Mouse (Mus musculus) ES-CJ7 (cell line): Measurements from ENCODE around the gene Gcn1l1.
"Not testable (repeated sequence)": the region's sequence is repeated elsewhere in the genome, so short reads cannot be mapped to it uniquely, and the experiment has no call there.

Source experiments
- DNase-seq: peaks from one replicate; pipeline ENCODE4 v3.0.0; 2011; ENCODE audit warnings: low read depth, low spot score

The Gcn1l1 gene

DNA sequence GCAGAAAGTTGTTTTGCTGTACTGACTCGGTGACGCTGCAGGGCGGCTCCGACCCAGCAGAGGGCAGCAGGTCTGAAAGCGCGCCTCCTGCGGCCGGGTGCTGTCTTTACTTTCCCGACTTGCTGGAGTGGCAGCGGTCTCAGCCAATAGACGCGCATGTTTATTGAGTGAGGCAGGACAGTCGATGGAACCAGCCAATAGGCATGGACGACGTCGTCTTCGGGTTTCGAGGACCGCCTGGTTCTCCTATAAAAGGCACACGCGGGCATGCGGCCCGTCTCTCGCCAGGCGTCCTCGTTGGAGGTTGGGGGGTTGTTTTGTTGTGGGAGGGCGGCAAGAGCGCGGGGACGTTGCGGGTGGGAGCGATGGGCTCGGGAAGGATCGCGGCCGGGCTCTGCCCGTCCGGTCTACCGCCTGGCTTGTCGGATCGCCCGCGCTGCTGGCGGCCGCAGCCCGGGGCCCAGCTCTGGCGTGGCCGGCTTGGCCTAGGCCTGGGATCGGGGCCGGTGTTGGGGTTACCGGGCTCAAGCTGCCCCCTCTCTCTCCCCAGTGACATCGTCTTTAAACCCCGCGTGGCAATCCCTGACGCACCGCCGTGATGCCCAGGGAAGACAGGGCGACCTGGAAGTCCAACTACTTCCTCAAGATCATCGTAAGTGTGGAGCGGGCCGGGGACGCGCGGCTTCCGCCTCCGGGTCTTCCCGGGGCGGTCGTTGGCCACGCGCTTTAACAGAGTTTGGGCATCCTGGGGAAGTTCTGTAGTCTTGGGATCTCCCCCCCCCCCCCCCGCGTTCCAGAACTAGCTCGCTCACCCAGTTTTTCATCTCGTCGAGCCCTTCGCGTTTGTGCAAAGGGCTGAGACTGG lies 5.6 kb upstream of the Gcn1l1 start, which contains the start of gene Rplp0:
TSS of gene Rplp0 (plus strand) at position 231 of the 865 bp plus-strand sequence.
- peak; percentile 99 for DNase-seq

DNA sequence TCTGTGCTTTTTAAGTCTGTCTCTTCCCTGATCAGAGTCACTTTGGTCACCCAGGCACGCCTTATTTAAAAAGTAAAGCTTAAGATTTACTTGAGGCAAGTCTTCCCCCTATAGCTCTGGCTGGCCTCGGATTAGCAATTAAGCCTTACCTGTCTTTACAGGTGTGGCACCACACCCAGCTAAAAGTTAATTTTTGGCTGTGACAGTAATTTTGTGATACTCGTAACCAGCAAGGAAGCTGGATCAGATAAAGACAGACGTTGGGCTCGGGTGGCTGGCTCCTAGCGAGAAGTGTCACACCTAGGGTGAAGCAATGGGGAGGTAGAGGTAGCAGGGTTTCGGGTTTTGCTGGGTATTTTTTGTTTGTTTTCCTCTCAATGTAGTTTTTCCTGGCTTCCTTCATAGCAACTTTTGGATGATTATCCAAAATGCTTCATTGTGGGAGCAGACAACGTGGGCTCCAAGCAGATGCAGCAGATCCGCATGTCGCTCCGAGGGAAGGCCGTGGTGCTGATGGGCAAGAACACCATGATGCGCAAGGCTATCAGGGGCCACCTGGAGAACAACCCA lies 4.6 kb upstream of the Gcn1l1 start:
- DNase-seq, result no peak

DNA sequence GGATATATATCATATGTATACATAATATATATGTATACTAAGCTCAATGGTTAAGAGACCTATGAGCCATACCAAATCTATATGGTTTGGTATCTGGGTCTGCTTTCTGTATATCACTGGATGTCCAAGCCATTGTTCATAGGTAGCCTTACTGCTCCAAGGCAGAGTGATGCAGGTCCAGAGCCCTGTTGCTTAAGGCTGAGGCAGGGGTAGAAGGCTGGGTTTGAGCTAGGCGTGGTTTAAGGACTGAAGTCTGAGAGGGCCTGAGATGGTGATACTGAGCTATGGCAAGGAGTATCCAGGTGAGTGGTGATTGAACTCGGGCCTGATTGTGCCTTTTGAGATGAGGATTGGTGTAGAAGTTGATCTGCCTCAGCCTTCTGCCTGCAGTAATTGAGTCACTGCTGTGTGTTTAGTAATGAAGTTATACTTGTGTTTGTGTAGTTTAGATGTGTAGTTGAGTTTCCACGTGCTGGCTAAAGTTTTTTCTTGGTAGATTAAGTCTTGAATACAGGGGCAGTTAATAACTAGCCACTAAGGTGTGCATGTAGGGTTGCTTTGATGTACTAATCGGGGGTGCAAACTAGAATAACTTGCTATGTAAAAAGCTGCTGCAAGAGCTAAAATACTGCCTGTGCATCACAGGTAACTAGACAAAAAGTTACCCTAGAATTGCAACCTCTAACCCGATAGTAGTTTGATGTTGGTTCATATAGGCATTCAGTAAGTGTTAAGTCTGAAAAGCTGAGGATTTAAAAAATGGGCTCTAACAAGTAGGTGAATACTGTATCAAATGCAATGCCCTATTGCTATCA lies 1.1 kb upstream of the Gcn1l1 start:
- no peak for DNase-seq

DNA sequence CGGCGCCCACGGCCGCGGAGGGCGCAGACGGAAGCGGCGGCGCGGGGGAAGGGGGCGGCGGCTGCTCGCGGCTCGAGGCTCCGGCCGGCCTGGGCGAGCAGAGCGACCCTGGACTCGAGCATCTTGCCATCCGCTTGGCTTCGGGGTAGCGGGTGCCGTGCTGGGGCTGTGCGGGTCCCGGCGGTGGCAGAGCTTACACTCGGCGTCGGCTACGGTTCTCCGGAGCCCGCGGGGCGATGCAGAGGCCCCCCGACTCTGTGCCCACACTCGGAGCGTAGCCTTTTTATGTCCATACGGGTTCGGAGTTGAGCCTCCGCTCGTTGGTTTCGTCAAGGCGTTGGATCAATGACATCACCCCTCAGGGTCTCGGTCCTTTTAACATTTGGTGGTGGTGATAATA lies 349 bp downstream of the Gcn1l1 start:
- DNase-seq, result no peak

DNA sequence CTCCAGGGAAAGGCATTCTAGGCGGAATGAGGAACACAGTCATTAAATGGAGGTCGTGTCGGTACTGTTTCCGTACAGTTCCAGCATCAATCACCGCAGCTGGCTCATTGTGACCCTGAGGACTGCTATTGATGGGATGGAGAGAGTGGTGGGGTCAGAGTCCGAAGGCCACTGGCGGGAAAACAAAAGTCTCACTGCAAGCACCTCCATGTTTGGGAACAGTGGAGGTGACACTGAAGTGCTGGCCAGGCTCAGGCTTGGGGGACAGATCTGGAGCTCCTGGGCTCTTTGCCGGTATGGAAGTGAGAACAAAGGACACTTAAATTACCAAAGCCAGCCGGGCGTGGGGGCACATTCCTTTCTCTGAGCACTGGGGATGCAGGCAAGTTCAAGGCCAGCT lies 3.6 kb downstream of the Gcn1l1 start:
- DNase-seq, result peak; percentile 79

DNA sequence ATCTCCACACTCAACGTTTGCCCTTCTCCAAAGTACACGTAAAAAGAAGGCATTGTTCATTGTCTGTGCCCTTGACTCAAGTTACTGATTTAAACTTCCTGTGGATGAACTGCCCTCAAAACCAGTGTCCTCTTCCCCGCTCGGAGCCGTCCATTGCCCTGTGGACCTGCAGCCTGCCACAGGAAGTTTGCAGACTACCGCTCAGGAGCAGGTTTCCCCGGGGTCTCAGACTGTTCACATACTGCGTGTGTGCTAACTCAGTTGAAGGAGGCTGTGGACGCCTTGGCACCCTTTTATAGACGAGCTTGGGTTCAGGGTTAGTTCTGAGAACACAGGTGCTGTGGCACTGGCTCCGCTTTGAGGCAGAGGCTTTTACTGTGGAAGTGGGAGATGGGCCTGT lies 4.3 kb downstream of the Gcn1l1 start:
- no peak for DNase-seq

DNA sequence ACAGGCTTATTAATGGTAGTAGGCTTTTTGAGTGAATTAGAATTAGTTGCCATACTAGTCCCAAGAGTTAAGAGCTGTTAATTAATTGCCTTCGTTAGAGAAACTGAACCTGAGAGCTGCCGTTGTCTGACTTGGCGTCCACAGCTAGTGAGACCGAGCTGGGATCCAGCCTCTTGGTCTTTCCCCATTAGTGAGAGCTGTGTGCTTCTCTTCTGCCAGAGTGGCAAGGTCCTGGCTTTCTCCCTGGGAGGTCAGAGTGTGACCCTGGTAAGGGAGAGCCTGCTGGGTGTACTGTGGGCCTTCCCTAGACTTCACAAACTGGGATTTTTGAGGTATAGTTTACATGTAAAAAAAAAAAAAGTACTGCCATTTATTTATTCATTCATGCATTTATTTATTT lies 4.7 kb downstream of the Gcn1l1 start:
- DNase-seq, result no peak

DNA sequence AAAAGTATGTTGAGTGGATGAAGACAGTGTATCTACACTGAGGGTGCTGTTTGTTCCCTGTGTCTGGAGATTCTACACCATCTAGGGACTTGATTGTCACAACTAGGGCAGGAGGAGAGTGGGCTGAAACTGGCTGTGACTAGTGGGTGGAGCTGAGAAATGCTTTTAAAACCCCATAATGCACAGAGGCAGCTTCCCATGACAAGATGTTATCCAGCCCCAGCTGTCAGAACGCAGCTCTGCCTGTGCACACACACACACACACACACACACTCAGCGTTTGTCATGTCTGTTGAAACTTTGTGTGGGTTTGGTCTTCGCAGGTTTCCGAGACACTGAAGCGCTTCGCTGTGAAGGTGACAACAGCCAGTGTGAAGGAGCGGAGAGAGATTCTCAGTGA lies 6.0 kb downstream of the Gcn1l1 start:
- no peak for DNase-seq

DNA sequence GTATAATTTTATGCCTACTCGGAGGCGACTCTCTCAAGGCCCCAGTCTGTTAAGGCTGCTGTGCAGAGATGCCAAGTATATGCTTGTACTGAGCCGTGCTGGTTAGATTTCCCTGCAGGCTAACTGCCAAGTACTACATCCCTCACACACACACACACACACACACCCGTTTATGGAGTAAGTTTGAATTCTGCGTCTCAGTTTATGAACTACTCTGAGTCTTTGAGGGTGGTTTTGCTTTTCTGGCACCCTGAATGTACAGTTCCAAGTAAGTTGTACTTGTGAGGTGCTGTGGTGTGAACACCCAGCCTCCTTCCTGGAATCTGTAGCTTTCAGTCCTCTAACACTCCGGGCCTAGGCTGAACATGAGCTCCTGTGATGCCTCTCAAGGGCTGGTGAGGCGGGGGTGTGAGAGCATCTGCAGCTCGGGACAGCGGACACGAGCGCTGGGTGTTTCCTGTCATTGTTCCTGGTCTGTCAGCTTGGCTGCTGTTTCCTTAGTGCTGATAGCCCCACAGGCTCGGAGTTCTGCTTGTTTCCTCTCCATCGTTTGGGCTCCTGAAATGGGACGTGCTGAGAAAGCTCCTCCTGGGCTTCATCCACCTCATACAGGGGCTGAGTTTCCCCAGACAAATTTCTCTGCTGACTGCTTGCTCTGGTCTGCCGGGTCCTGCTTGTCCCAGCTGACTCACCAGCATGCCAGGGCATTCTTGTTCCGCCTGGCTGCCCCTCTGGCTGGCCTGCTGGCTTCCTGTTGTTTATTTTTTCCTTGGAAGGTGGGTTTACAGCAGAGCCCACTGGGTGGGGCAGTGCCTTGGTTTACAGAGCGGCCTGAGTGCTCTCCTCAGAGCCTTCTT lies 7.9 kb downstream of the Gcn1l1 start:
- no peak for DNase-seq

DNA sequence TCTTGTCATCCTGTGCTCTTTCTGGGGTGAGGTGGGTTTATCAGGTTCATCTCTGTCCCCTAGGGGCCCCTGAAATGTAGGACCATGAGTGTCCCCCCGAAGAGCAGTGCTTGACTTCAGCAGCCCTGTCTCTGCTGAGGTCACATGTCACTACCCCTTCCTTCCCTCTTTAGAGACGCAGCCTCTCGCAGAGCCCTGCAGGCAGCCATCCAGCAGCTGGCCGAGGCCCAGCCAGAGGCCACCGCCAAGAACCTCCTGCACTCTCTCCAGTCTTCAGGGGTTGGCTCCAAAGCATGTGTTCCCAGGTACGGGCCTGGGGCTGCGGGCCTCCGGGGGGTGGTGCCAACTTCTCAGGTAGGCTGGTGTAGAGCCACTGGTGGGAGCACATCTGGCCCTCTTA lies 9.9 kb downstream of the Gcn1l1 start:
- DNase-seq, result no peak

DNA sequence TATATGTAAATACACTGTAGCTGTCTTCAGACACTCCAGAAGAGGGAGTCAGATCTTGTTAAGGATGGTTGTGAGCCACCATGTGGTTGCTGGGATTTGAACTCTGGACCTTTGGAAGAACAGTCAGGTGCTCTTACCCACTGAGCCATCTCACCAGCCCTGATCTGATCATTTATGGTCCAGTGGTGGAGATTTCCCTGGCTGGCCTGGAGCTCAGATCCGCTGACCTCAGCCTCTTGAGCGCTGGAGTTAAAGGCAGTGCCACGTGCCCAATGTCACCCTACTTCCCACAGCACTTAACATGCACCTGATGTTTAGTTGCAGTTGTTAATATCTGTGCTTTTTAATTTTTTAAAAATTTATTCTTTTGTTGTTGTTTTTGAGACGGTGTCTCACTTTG lies 12.6 kb downstream of the Gcn1l1 start:
- not testable (repeated sequence) for DNase-seq

DNA sequence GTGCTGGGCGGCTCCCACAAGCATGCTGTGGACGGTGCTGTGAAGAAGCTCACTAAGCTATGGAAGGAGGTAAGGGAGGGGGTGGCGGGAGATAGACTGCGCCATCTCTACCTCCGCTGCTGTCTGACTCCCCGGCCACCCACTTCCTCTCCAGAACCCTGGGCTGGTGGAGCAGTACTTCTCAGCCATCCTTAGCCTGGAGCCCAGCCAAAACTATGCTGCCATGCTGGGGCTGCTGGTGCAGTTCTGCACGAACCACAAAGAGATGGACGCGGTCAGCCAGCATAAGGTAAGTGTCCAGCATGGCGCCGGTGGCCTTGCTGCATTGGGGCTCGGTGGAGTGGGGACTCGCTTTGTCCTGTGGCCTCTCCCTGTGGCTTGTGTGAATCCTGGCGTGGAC lies 13.9 kb downstream of the Gcn1l1 start:
- no peak for DNase-seq

DNA sequence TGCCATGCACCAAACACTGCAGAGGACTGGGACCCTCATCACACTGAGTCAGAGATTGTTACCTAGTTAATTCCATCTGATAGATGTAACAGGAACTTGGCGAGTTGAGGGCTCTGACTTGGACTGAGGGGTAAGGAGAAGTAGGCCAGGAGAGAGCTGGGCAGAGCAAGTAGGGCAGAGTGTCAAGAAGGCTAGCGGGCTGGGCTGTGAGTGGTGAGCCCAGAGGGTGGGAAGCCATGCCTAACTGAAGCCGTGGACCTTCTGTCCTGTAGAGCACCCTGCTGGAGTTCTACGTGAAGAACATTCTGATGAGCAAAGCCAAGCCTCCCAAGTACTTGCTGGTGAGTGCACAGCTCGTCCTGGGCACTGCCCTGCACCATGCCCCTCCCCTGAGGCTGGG lies 14.3 kb downstream of the Gcn1l1 start:
- DNase-seq, result no peak

DNA sequence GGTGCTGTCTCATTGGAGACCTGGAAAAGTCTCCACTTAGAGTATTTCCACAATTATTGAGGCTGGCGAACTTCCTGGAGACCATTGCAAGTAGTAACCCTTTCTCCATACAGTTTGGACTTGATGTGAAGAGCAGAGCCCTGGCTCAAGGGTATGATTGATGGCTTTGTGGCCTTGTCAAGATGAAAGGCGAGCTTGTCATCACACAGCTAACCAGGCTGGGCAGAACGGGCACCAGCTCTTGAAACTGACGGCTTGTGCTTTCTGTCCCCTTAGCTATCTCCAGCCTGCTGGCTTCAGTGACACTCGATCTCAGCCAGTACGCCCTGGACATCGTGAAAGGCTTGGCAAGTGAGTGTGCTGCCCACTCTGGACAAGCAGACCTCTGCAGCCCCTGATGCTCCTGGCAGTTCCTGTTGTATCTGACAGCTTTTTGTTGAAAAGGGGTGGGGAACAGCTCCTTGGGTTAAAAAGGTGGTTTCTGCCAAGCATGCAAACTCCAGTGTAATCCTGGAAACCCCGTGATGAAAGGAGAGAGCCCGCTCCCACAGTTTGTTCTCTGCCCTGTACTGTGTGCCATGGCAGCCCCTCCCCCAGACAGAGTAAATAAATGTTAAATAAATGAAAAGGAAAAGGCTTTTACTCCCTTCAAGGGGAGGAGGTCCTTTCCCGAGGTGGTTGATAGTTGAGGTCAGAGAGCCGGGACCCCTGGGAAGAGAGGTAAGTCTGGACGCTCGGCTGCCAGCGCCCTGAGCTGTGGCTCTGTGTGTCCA lies 15.4 kb downstream of the Gcn1l1 start:
- DNase-seq, result no peak

DNA sequence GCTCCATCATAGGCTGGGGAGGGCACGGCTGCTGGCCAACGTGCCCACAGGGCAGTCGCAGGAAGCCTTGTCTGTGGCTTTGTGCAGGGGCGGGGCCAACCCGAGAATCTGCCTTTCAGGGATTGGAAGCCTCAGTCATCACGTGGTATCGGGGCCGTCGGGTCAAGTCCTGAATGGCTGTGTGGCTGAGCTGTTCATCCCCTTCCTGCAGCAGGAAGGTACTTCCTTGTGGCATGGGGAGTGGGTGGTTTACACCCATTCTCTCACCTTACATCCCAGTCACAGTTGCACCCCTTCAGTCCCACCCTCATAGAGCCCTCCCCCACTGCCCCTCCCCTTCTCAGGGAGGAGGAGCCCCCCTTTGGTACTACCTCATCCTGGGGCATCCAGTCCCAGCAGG lies 16.6 kb downstream of the Gcn1l1 start:
- DNase-seq, result peak; percentile 87

DNA sequence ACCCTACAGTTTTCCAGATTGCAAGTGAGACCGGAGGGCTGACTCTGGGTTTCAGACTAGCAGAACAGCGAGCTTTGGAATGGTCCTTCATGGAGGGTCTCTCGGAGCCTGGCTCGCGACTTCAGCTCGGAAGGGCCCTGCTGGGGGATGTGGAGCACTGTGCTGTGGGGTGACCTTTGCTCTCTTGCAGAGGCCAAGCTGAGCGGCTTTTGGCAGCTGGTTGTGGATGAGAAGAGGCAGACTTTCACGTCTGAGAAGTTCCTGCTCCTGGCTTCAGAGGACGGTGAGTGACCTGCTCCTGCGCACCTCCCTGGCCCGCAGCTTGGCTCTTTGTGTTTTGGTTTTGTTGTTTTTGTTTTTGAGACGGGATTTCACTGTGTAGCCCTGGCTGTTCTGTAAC lies 20.6 kb downstream of the Gcn1l1 start:
- no peak for DNase-seq

DNA sequence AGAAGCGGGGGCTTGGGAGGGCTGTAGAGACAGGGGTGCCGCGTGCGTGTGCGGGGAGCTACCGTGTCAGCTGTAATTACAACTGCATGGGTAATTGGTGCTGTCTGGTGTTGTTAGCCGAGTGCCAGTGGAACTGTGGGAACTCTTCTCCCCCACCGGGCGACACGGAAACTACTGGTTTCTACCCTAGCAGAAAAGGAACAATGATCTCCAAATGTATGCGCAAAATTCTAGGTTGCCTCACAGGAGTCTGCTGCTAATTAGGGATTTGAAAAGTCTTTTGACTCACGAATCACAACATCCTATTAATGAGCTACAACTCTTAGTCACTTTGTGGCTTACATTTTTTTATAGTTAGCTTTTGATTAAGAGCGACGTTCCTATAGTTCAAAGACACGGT lies 21.1 kb downstream of the Gcn1l1 start:
- DNase-seq, result no peak

DNA sequence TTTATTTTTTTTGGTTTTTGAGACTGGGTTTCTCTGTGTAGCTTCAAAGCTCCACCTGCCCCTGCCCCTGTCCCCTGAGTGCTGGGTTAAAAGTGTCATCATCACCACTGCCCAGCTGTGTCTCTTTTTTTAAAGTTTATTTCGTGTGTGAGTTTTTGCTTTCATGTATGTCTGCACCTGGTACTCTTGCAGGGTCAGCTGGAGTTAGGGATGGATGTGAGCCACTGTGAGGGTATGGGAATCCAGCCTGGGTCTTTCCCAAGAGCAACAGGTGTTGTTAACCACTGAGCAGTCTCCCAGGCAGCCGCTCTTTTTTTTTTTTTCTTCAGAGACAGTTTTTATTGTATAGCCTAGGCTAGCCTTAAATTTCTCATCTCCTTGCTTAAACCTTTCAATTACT lies 21.7 kb downstream of the Gcn1l1 start:
- no peak for DNase-seq

DNA sequence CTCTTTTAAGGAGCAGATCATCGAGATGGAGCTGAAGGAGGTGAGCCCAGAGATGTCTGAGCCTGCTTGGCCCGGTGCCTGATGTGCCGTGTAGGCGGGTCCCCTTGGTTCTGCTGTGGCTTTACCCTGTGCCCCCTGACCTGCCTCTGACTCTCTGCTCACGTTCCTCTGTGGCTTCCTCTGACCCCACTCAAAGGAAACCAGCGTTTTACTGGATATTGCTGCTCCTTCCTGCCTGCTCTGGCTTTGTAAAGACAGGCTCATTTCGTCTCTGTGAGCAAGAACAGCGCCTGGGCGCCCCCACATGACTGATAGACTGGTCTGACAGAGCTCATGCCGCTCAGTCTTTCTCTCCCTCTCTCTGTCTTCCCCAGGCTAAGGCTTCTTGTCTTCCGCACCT lies 26.0 kb downstream of the Gcn1l1 start:
- DNase-seq, result no peak

DNA sequence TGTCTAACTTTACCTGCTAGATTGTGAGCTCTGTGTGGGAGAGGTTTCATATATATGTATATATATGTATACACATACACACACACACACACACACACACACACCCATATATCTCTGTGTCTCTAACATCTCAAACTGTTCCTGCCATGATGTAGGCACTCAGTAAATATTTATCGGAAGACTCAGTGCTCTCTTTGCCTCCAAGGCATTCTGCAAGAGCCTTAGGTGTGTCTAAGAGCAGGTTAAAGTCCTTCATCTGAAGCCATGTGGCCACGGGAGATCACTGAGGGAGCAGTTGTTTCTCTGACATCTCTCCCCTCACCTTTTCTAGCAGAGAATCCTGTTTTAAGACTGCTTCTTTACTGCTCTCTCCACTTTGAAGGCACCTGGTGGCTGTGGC lies 26.5 kb downstream of the Gcn1l1 start:
- no peak for DNase-seq

DNA sequence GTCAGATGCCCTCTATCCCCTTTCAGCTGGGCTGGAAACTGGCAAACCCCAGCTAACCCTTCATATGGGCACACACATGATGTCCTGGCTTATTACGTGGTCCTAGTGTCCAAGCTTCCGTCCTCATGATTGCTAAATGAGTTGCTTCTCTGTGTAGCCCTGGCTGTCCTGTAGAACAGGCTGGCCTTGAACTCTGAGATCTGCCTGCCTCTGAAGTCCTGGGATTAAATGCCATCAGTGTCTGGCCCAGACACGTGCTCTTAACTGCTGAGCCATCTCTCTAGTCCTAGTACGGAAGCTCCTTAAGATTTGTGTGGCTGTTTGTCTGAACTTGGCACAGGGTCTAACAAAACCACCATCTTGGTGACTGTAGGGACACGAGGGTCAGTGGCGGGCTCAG lies 38.5 kb downstream of the Gcn1l1 start:
- no peak for DNase-seq
